Mouse (Mus musculus) brain, embryonic 14.5 days (tissue): ENCODE data around the gene Irf3. TPM values are rescaled to one million over a fixed set of nuclear protein-coding genes. Genes with fewer than 3 reads are reported as not detected.
A peak's percentile ranks its signal among the peaks of the same experiment; 100 is the strongest.

Experiments used
- DNase-seq: peaks from one replicate; pipeline ENCODE4 v3.0.0-alpha.2; 2011; ENCODE audit warnings: low read depth
- CTCF ChIP-seq: fragments of 200-500 bp; IDR thresholded peaks from 2 replicates; pipeline ENCODE4 v1.5.1; 2012; ENCODE audit warnings: inconsistent platforms, mild to moderate bottlenecking, moderate library complexity, borderline replicate concordance; ENCODE audit not compliant: insufficient read depth, insufficient read length; ENCODE audit errors: extremely low read depth
- POLR2A ChIP-seq: fragments of 200-500 bp; IDR thresholded peaks from 2 replicates; pipeline ENCODE4 v1.6.1; 2012; ENCODE audit warnings: mild to moderate bottlenecking, inconsistent platforms, borderline replicate concordance; ENCODE audit not compliant: poor library complexity, insufficient read depth, insufficient read length, severe bottlenecking; ENCODE audit errors: extremely low read depth
- polyA plus RNA-seq: library from polyadenylated mRNA; depleted of rRNA; stranded (reverse); fragments of >200 nt; gene quantifications from 2 replicates; pipeline ENCODE4 v1.2.3, GENCODE M21; 2012

Gene Irf3
- polyA plus RNA-seq, 1 experiment, result 84.4 TPM

DNA sequence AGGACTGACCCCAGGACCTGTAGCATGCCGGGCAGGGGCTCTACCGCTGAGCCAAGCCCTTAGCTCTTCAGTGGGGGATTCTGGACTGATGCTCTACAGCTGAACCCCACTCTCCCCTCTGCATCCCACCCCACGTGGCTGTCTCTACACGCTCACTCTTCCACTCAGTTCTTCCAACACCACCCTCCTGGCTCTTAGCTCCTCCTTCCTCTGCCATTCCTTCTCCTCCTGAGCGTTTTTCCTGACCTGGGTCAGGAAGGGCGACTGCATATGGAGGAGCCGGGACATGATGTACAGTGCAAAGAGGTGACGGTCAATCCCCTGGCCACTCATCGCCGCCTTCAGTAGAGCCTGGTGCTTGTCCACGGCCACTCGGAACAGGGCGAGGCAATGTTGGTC lies 36.9 kb upstream of the Irf3 start:
- DNase-seq, result no peak
- TF ChIP-seq CTCF (no peak), POLR2A (no peak)

DNA sequence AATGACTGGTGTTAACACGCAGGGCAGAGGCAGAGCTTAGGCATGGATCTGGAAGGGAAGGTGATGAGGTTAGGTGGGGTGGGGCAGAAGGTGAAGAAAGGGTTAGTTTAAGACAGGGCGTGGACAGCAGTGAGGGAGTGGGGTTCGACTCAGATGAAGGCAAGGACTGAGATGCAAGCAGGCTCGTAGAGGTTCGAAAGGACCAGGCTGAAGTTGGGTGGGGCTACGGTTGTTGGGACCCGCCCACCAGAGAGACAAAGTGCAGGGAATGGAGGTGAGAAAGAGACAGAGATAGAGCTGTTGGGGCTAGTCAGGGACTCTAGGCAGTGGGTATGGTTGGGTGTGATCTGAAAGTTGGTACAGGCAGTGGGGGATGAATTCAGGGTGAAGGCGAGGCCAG lies 35.1 kb upstream of the Irf3 start:
- TF ChIP-seq POLR2A (no peak), CTCF (no peak)
- no peak for DNase-seq

DNA sequence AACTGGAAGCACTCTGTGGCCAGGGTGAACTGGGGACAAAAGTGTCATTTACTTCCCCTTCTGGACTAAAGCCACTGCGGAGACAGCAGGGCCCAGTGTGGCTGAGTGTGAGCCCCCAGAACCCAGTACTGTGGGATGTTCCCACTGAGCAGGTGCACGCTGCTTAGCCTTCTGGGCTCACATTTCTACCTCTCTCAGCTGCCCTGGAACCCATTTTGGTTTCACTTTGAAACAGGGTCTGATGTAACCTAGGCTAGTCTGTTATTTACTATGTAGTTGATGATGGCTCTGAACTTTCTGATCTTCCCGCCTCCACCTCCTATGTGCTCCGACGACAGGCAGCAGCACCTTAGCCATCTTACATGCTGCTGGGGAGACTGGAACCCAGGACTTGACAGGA lies 34.6 kb upstream of the Irf3 start:
- DNase-seq, result no peak
- no peak for TF ChIP-seq CTCF
- TF ChIP-seq POLR2A, result no peak

DNA sequence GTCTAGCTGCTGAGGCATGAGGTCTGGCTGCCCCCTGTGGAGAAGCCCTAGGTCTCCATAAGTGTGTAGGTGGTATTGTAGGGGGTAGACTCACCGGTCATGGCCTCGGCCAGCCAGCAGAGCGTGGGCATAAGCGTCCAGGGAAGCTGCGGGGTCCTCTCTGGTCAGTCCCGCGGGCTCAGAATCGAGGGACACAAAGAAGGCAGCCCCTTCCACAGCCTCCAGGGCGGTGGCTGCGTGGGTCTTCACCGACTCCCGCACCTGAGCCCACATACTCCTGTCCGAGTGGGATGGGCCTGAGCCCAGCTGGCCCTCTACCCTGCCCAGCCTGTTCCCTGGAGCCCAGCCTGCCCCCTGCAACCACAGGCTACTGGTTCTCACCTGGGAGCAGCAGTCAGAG lies 32.5 kb upstream of the Irf3 start:
- no peak for TF ChIP-seq CTCF
- no peak for TF ChIP-seq POLR2A
- DNase-seq, result no peak

DNA sequence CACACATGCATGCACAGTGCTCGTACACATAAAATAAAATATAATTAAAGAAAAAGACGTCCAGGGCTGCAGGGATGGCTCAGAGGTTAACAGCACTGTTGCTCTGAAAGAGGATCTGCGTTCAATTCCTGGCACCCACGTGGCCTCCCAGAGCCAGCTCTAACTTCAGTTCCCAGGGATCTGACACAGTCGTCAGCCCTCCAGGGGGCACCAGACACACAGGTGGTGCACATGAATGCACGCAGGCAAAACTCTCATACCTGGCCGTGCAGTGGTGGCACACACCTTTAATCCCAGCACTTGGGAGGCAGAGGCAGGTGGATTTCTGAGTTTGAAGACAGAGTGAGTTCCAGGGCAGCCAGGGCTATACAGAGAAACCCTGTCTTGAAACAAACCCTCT lies 31.5 kb upstream of the Irf3 start:
- no peak for TF ChIP-seq CTCF
- TF ChIP-seq POLR2A, result no peak
- no peak for DNase-seq

DNA sequence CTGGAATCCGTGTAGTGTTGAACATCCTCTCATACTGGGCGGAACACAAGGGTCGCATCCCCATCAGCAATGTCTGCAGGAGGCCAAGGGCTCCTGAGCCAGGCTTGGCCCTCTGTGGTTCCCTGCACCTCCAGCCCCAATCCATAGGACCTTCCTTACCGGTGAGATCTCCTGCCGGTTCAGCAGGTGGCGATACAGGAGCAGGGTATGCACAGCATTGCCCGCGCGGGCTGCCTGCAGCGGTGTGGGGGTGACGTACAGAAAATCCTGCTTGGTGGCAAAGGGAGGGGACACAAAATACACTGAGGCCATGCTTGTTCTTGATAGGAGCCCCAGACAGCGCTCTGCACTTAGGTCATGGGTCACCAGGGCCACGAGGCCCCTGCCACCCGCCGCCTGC lies 30.8 kb upstream of the Irf3 start:
- TF ChIP-seq POLR2A, result no peak
- TF ChIP-seq CTCF, result no peak
- DNase-seq, result no peak

DNA sequence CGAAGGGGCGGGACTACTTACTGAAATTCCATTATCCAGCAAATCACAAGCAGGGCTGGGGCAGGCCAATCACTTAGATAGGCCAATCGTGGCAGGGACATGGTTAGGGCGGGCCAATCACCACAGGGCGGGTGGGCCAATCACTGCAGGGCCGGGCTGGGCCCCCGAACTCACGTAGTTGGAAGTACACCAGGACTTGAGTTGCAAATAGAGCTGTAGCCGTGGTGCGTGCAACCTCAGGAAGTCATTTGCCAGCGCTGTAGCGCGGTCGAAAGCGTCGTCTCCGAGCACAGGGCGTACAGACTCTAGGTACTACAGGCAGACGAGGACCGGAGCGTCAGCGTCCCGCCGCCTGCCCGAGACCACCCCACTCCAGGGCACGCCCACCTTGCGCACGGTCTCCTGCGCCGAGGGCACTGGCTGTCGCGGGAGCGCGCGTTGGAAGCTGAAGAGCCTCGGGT lies 27.2 kb upstream of the Irf3 start:
- no peak for TF ChIP-seq CTCF
- TF ChIP-seq POLR2A, result no peak
- DNase-seq, result peak; percentile 98

DNA sequence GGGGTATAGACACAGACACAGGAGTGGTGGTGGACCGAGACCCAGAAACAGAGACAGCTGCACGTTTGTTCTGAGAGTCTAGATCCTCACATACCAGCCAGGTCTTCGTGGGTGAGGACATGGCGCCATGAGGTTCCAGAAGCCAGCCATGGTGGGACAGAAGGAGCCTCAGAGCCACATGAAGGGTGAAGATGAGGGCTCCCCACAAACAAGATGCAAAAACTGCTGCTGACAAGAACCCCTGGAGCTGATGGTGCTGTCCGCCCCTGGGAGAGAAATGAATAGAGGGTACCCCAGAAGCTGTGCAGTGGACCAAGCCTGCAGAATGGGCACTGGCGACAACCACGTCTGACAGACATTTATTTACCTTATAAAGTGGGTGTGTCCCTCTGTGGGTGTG lies 26.3 kb upstream of the Irf3 start:
- no peak for DNase-seq
- TF ChIP-seq POLR2A, result no peak
- TF ChIP-seq CTCF, result no peak

DNA sequence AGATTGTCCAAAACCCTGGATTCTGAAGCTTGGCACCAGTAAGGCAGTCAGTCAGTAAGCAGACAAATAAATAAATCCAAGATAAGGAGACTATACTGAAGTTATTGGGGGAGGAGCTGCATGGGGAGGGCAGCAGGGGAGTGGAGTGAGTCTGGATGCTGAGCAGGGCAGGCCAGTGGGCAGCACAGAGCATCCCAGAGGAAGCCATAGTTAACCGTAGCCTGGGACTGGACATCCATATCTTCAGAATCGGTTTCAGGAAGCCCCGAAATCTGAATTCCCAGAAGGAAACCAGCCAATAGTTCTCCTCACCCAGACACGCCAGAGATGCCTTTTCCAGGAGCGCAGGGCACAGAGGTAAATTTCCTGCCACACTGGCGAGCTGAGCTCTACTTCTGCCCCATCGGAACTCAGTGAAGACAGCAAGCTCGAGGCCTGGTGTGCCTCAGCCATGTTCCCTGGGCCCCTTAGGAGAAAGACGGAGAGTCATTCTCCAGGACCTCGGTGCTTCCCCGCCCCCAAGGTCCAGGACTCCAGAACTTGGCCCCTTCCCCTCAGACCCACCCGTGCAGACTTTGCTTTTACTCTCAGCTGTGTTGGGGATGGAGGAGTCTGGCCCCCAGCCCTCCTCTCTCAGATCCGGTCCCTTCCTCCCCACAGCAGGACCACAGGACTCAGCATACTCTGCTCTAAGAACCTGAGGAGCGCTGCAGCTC lies 23.9 kb upstream of the Irf3 start:
- DNase-seq, result no peak
- TF ChIP-seq CTCF, result no peak
- no peak for TF ChIP-seq POLR2A

DNA sequence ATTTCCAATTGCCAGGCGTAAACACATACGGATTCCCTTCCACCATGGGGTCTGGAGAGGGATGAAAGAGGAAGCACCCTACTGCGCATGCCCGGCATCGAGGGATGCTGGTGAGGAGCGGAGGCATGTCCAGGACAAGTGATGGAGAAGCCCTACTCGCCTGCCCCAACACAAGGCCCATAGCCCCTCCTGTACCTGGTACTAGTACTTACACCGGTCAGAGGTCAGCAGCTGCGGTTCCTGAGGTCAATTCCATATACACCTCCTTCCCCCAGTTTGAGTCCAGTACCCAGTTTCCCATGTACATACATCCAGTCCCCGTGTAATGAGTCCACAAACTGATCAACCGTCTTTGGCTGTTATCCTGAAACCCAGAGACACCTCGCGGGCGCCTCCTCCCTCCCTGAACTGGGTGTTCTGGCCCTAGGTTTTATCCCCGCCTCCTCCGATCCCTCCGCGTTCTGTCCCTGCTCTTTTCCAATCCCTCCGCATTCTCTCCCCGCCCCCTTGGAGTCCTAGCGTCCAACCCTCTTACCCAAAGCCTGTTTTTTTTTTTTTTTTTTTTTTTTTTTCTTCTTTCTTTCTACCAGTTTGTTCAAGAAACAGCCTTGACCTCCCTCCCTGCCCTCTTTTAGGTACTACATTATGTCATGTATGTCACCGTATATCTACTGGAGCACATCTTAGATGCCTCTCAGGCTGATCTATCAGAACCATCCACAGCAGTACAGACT lies 22.9 kb upstream of the Irf3 start, which contains the start of gene Cpt1c:
TSS of gene Cpt1c (minus strand) at position 469 of the 734 bp plus-strand sequence.
- DNase-seq, result peak; percentile 97
- no peak for TF ChIP-seq CTCF
- TF ChIP-seq POLR2A, result peak; percentile 67; the same call in 1 of the 2 replicates

DNA sequence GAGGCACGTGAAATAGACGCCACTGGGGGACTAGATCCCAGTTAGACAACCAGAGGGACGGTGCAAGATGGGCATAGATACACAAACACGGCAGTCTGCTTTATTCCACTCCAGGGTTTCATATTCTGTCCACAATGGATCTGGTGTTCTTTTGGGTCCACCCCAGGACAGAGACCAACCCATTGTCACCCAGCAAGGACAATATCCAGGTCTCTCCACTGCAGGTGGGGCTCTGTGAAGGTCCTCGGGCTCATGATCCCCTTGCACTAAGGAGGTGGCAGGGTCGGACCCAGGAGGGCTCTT lies 22.4 kb upstream of the Irf3 start:
- TF ChIP-seq CTCF (no peak), POLR2A (no peak)
- no peak for DNase-seq

DNA sequence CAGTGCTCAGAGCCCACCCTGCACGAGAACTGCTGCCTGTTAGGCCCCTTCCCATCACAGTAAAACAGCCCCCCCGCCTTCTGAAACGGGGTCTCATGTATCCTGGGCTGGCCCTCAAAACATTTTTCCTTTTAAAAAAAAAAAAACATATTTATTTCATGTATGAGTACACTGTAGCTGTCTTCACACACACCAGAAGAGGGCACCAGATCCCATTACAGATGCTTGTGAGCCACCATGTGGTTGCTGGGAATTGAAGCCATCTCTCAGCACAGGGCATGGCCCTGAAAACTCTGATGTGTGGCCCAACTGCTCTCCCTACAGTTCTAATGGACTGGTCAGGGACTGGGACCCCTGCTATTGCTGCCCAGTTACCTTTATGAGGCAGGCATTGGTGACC lies 19.1 kb upstream of the Irf3 start:
- no peak for DNase-seq
- TF ChIP-seq POLR2A, result no peak
- TF ChIP-seq CTCF, result no peak
